Mouse (Mus musculus): ENCODE results near the gene Zmiz2.

DNA sequence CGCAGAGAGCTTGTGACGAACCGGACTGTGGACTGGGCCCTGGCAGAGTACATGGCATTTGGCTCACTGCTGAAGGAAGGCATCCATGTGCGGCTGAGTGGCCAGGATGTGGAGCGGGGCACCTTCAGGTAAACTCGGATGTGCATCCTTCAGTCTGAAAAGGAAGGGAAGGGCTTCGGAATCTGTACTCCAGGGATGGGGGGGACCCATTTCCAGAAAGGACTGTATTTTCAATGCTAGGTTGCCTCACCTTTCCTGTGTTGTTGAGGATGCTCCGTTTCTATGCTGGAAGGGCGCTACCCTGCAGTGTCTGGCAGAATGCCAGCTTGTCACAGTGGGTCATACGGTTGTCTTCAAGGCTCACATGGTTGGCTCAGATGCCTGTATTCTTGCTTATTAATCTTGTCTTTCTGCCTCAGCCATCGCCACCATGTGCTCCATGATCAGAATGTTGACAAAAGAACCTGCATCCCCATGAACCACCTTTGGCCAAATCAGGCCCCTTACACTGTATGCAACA is 40.1 kb upstream of the Zmiz2 start:
- TF ChIP-seq CTCF (conservative IDR thresholded peaks at IDR 0.05; ENCODE audit: low read length) (no peak), NANOG (IDR thresholded peaks at IDR 0.05; ENCODE audit: borderline replicate concordance, low read length) (no peak), POU5F1 (IDR thresholded peaks at IDR 0.05; ENCODE audit: borderline replicate concordance, low read length) (no peak)

Measured in E14TG2a.4 (cell line).